Mouse (Mus musculus): ENCODE data around the gene Ostn.

GRCm38 (mm10) chr16:27296929-27297328 lies 10.4 kb upstream of the Ostn start:
- TF ChIP-seq CTCF (conservative IDR thresholded peaks at IDR 0.05; ENCODE audit: insufficient read depth, insufficient read length, low read depth, low read length) (no peak), POLR2A (IDR thresholded peaks at IDR 0.05; ENCODE audit: low read depth, low read length) (no peak)
